Mouse (Mus musculus) telencephalon, adult 2 months (tissue): ENCODE measurements around the gene Vmn1r30.

Experiments used
- DNase-seq: peaks from one replicate; pipeline ENCODE4 v3.0.0-alpha.2; 2011; ENCODE audit warnings: low read depth, low spot score

The Vmn1r30 gene

GRCm38 (mm10) chr6:58443285-58443684, at the start of gene Vmn1r30:
Gene Vmn1r30, minus strand, starts transcription at chr6:58443385.
- DNase-seq = no peak

GRCm38 (mm10) chr6:58475230-58475629, 32.0 kb upstream of the Vmn1r30 start, which contains the start of gene Vmn1r31:
Gene Vmn1r31, minus strand, starts transcription at chr6:58475330.
- no peak for DNase-seq
